Mouse (Mus musculus) thymus, adult 2 months (tissue): ENCODE results near the gene Stx1b. TPM values are rescaled to one million over a fixed set of nuclear protein-coding genes. Genes with fewer than 3 reads are reported as not detected.

Experiments used
- DNase-seq: peaks from one replicate; pipeline ENCODE4 v3.0.0; 2021
- H3K27ac ChIP-seq: fragments of 200-500 bp; 2 replicates; pipeline ENCODE4 v1.5.1; 2012; ENCODE audit warnings: low read length, control low read depth; ENCODE audit not compliant: control insufficient read depth, insufficient read depth
- H3K27me3 ChIP-seq: fragments of 200-500 bp; 2 replicates; pipeline ENCODE4 v1.6.1; 2012; ENCODE audit warnings: mild to moderate bottlenecking, low read length, moderate library complexity, mixed read lengths; ENCODE audit not compliant: control insufficient read depth, insufficient read depth
- H3K36me3 ChIP-seq: fragments of 200-500 bp; 2 replicates; pipeline ENCODE4 v1.6.1; 2012; ENCODE audit warnings: mild to moderate bottlenecking, low read length, moderate library complexity; ENCODE audit not compliant: control insufficient read depth, insufficient read depth
- H3K4me1 ChIP-seq: fragments of 200-500 bp; replicated peaks from 2 replicates; pipeline ENCODE4 v1.6.1; 2012; ENCODE audit warnings: low read length; ENCODE audit not compliant: control insufficient read depth, insufficient read depth
- H3K4me3 ChIP-seq: fragments of 200-500 bp; 2 replicates; pipeline ENCODE4 v1.5.1; 2012; ENCODE audit warnings: mild to moderate bottlenecking, low read length, control low read depth, moderate library complexity; ENCODE audit not compliant: control insufficient read depth, insufficient read depth
- CTCF ChIP-seq: fragments of 200-500 bp; IDR thresholded peaks from 2 replicates; pipeline ENCODE4 v1.5.1; 2012; ENCODE audit warnings: mild to moderate bottlenecking, control low read depth, low read length, moderate library complexity, borderline replicate concordance; ENCODE audit not compliant: control insufficient read depth, poor library complexity, insufficient read depth; ENCODE audit errors: extremely low read depth
- POLR2A ChIP-seq: fragments of 200-500 bp; IDR thresholded peaks from 2 replicates; pipeline ENCODE4 v1.6.1; 2012; ENCODE audit warnings: mild to moderate bottlenecking, low read length, control low read depth, moderate library complexity; ENCODE audit not compliant: control insufficient read depth, poor library complexity, insufficient read depth; ENCODE audit errors: extremely low read depth
- WGBS: fragments of 180-500 bp; shearing (Covaris S2); methylation state at CpG from one replicate; pipeline ENCODE4 v1.1.7; 2018; 5-methylcytosine and 5-hydroxymethylcytosine counted together
- polyA plus RNA-seq: library from polyadenylated mRNA; depleted of rRNA; stranded (reverse); fragments of >200 nt; gene quantifications from 2 replicates; pipeline ENCODE4 v1.2.3, GENCODE M21; 2012; rRNA removed

The Stx1b gene
- 3.4 and 4.2 TPM in 2 replicates for polyA plus RNA-seq

DNA sequence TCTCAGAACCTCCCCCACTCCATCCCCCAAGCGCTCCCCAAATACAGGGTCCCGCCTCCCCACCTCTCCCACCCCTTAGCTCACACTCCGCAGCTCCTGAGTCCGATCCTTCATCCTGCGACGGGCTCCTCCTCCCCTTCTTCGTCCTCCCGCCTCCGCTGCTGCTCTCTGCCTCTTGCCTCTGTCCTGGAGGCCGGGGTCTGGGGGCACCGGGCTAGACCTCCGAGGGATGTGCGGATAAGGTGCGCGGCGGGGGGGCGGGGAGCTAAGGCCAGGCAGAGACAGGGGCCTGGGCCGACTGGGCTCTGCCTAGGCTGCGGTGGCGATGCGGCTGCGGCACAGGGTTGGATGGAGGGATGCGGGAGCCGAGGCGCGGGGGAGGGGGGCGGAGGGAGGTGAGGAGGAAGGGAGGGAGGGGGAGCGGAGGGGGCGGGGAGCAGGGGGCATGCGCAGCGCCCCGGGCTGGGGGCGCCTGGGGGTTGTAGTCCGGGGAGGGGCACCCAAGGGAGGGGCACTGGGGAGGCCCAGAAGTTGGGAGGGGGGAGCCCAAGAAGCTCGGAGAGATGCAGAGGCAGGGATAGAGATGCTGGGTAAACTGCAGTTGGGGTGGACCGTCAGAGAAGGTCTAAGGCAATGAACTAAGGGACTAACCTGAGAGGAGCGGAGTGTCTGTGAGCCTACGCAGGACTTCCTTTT is at the start of gene Stx1b, which contains the start of gene Stx4a:
Stx1b (minus strand) TSS at position 374 of the 696 bp plus-strand sequence.
Stx4a (plus strand) TSS at position 119 of the 696 bp plus-strand sequence.
- Histone ChIP-seq H3K4me1 (0 out of 2 replicates have a peak, but pooled peaks cover 2% of the 10 kb centered on the region), H3K27ac (no peak within 1 kb of the TSS), H3K27me3 (no peaks in the 10 kb centered on the region), H3K36me3 (no peaks in the 10 kb centered on the region), H3K4me3 (no peak within 1 kb of the TSS)
- no peak for TF ChIP-seq CTCF
- 34% methylated on average over 35 of the region's 38 CpGs for WGBS
- no peak for DNase-seq

DNA sequence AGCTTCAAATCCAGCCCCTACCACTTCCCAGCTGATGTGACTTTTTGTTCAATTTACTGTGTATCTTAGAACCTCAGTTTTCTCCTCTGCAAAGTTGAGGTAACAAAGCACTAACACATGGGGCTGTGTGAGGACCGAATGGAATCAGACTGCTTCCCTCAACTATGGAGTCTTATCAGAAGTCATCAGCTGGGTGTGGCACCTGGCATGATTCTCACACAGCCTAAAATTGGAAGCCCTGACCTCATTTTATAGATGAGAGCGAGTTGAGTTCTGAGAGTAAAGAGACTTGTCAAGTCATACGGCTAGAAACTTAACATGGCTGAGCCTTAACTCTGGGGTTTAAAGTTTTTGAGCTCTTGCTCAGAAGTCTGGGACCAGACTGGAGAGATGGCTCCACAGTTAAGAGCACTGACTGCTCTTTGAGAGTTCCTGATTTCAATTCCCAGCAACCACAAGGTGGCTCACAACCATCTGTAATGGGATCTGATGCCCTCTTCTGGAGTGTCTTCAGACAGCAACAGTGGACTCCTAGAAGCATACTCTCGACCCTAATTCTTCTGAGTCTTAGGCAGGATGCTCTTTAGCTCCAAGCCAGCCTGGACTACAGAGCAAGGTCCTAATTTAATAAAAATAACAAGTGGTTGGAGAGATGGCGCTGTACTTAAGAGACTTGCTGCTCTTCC is 45.9 kb upstream of the Stx1b start:
- TF ChIP-seq POLR2A (no peak), CTCF (no peak)
- DNase-seq: no peak
- 88% methylated on average over 5 of the region's 5 CpGs for whole genome bisulfite sequencing
- H3K36me3 ChIP-seq: peaks cover 12% of the 10 kb centered on the region
- H3K27me3 ChIP-seq: no peaks in the 10 kb centered on the region
- H3K4me1 ChIP-seq: peaks cover 6% of the 10 kb centered on the region; the same call in 1 of the 2 replicates
- H3K4me3 ChIP-seq: no peak overlapping the region
- H3K27ac ChIP-seq: no peak overlapping the region

DNA sequence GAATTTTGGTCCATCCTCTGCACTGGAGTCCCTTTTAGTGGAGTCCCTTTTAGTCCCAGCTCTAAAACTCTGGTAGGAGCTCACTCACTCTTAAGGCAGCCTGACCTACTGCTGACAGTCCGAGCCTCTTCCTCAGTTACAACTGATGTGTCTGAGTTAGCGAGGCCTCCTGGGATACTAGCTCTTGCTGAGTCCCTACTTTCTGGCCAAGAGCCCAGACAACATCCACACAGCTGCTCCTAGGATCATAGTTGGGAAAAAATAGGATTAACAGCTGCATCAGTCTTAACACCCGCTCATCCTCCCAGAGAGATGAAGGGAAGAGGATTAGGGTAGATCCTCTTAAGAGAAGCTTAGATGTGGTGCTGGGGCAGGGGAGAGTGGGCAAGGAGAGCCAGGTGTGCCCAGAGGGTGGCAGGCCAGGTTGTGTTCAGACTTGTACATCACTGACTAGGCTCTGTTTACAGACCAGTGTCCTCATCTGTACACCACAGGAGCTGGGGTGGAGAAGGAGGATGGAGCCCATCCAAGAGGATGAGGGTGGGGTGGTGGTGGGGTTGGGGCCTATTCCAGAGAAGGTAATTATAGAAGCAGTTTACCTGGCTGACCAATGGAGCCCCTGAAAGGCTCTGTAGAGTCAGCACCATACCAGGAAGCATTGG is 44.9 kb upstream of the Stx1b start:
- no peak for DNase-seq
- TF ChIP-seq POLR2A: no peak
- no peak for TF ChIP-seq CTCF
- Histone ChIP-seq H3K27me3 (no peaks in the 10 kb centered on the region), H3K4me1 (peaks cover 2% of the 10 kb centered on the region; the same call in 1 of the 2 replicates), H3K27ac (no peak overlapping the region), H3K36me3 (peaks cover 12% of the 10 kb centered on the region), H3K4me3 (no peak overlapping the region)
- 90% methylated on average over 3 of the region's 3 CpGs for WGBS

DNA sequence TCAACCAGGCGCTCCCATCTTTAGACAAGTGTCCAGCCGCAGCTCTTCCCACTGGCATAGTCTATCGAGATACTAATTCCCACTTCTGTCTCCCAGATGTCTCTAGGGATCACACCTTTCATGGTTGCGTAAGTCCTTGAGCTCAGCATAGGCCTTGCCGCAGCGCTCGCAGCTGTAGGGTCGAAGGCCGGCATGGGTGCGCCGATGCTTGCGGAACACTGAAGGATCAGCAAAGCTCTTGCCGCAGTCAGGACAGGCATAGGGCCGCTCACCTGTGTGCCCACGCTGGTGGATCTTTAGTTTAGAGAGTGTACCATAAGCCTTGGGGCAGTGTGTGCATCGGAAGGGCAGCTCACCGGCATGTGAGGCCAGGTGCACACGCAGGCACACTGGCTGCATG is 43.3 kb upstream of the Stx1b start:
- no peaks in the 10 kb centered on the region for H3K27me3 ChIP-seq
- 99% methylated on average over 18 of the region's 18 CpGs for WGBS
- no peak overlapping the region for H3K27ac ChIP-seq
- H3K4me3 ChIP-seq: no peak overlapping the region
- TF ChIP-seq CTCF (no peak), POLR2A (no peak)
- no peaks in the 10 kb centered on the region for H3K4me1 ChIP-seq
- H3K36me3 ChIP-seq: peaks cover 12% of the 10 kb centered on the region
- DNase-seq: no peak

DNA sequence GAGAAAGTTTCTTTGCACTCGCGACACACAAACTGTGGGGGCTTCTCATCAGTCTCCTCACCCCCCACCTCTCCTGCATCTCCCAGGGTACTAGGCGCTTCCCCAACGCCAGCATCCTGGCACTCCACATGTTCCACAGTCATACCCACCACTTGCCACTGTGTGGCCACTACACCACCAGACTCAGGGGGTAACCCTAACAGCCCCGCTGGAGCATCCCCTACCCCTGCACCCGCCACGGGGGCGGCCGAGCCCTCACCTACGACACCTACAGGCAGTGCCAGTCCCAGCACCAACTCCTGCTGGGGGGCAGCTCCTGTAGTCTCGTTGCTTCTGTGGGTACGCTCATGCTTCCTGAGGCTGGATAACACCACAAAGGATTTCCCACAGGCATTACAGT is 42.1 kb upstream of the Stx1b start:
- H3K27me3 ChIP-seq: no peaks in the 10 kb centered on the region
- WGBS: 95% methylated on average over 12 of the region's 12 CpGs
- H3K36me3 ChIP-seq: peaks cover 12% of the 10 kb centered on the region

DNA sequence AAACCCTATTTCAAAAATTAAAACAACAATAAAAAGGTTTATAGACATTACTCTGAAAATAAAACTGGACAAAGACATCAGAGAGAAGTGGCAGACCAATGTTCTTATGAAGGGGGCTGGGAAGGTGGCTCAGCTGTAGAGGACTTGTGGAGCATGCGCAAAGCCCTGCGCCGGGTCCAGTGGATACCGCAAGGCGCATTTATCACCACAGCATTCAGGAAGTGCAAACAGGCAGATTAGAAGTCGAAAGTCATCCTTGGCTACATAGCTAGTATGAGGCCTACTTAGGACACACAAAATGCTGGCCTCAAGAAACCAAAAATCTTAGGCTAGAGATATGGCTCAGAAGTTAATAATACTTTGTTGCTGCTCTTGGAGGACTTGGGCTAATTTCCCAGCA is 33.9 kb upstream of the Stx1b start:
- Histone ChIP-seq H3K4me3 (no peak overlapping the region), H3K27me3 (no peaks in the 10 kb centered on the region), H3K36me3 (no peaks in the 10 kb centered on the region), H3K27ac (no peak overlapping the region), H3K4me1 (no peaks in the 10 kb centered on the region)
- no peak for TF ChIP-seq CTCF
- no peak for TF ChIP-seq POLR2A
- no peak for DNase-seq
- WGBS: 88% methylated on average over 6 of the region's 6 CpGs

More for the DNA sequence above, 42.1 kb upstream of the Stx1b start:
- no peak for DNase-seq
- no peaks in the 10 kb centered on the region for H3K4me1 ChIP-seq
- H3K4me3 ChIP-seq: no peak overlapping the region
- no peak overlapping the region for H3K27ac ChIP-seq
- TF ChIP-seq CTCF (no peak), POLR2A (no peak)
